Mouse (Mus musculus) heart, embryonic 10.5 days (tissue): Measurements from ENCODE around the gene Cutal. TPM values are rescaled to one million over a fixed set of nuclear protein-coding genes. Genes with fewer than 3 reads are reported as not detected.

ENCODE experiments used
- DNase-seq: peaks from one replicate; pipeline ENCODE4 v3.0.0-alpha.2; 2017; ENCODE audit warnings: low spot score
- H3K27ac ChIP-seq: fragments of 300-500 bp; sonication (generic); 2 replicates; pipeline ENCODE4 v1.5.1; 2016; ENCODE audit warnings: mild to moderate bottlenecking
- H3K27me3 ChIP-seq: fragments of 300-500 bp; sonication (generic); 2 replicates; pipeline ENCODE4 v1.6.1; 2016; ENCODE audit warnings: mild to moderate bottlenecking; ENCODE audit not compliant: poor library complexity, insufficient read depth, severe bottlenecking
- H3K36me3 ChIP-seq: fragments of 300-500 bp; sonication (generic); 2 replicates; pipeline ENCODE4 v1.6.1; 2016; ENCODE audit warnings: mild to moderate bottlenecking, moderate library complexity
- H3K4me1 ChIP-seq: fragments of 300-500 bp; sonication (generic); 2 replicates; pipeline ENCODE4 v1.6.1; 2016; ENCODE audit warnings: mild to moderate bottlenecking
- H3K4me3 ChIP-seq: fragments of 300-500 bp; sonication (generic); 2 replicates; pipeline ENCODE4 v1.5.1; 2016; ENCODE audit warnings: mild to moderate bottlenecking, moderate library complexity
- H3K9me3 ChIP-seq: fragments of 300-500 bp; sonication (generic); 2 replicates; pipeline ENCODE4 v1.6.1; 2016; ENCODE audit warnings: mild to moderate bottlenecking, moderate library complexity
- WGBS: fragments of 180-500 bp; shearing (Covaris S2); methylation state at CpG from one replicate; pipeline ENCODE4 v1.1.7; 2016; 5-methylcytosine and 5-hydroxymethylcytosine counted together
- polyA plus RNA-seq: library from polyadenylated mRNA; unstranded; fragments of >200 nt; fragmentation: Nextera tagmentation; extraction: Ambion mirVana; gene quantifications from 2 replicates; pipeline ENCODE4 v1.2.1, GENCODE M21; 2016

The Cutal gene
- polyA plus RNA-seq, 1 experiment from 2014 or later = 0.31 TPM

GRCm38 (mm10) chr2:34896821-34897460 is 22.7 kb downstream of the Cutal start:
- H3K27ac ChIP-seq = no peak overlapping the region
- no peak for DNase-seq
- H3K27me3 ChIP-seq = peaks cover 37% of the 10 kb centered on the region
- H3K4me3 ChIP-seq = no peak overlapping the region
- no peaks in the 10 kb centered on the region for H3K9me3 ChIP-seq
- 81% methylated on average over 17 of the region's 17 CpGs for WGBS
- H3K36me3 ChIP-seq = peaks cover 16% of the 10 kb centered on the region; the same call in 1 of the 2 replicates
- no peaks in the 10 kb centered on the region for H3K4me1 ChIP-seq

GRCm38 (mm10) chr2:34897820-34898219 is 23.6 kb downstream of the Cutal start:
- Histone ChIP-seq H3K4me3 (no peak overlapping the region), H3K36me3 (peaks cover 17% of the 10 kb centered on the region; the same call in 1 of the 2 replicates), H3K27ac (no peak overlapping the region), H3K27me3 (peaks cover 37% of the 10 kb centered on the region), H3K9me3 (no peaks in the 10 kb centered on the region), H3K4me1 (peaks cover 1% of the 10 kb centered on the region; the same call in 1 of the 2 replicates)
- no peak for DNase-seq
- 23% methylated on average over 10 of the region's 10 CpGs for WGBS

GRCm38 (mm10) chr2:34899682-34900081 is 25.5 kb downstream of the Cutal start:
- peaks cover 32% of the 10 kb centered on the region for H3K27me3 ChIP-seq
- WGBS = 74% methylated on average over 11 of the region's 11 CpGs
- H3K4me3 ChIP-seq = no peak overlapping the region
- DNase-seq = no peak
- H3K9me3 ChIP-seq = no peaks in the 10 kb centered on the region
- peaks cover 17% of the 10 kb centered on the region; the same call in 1 of the 2 replicates for H3K36me3 ChIP-seq
- H3K4me1 ChIP-seq = peaks cover 20% of the 10 kb centered on the region
- no peak overlapping the region for H3K27ac ChIP-seq

- H3K4me3 ChIP-seq = no peak overlapping the region
- WGBS = 72% methylated on average over 1 of the region's 1 CpGs
- peaks cover 31% of the 10 kb centered on the region for H3K27me3 ChIP-seq
- no peak overlapping the region for H3K27ac ChIP-seq
- H3K9me3 ChIP-seq = no peaks in the 10 kb centered on the region
- H3K36me3 ChIP-seq = peaks cover 17% of the 10 kb centered on the region; the same call in 1 of the 2 replicates
- peaks cover 27% of the 10 kb centered on the region for H3K4me1 ChIP-seq
- no peak for DNase-seq
Observed at GRCm38 (mm10) chr2:34900412-34900811, 26.2 kb downstream of the Cutal start.

GRCm38 (mm10) chr2:34901726-34902125 is 27.5 kb downstream of the Cutal start:
- no peak overlapping the region for H3K4me3 ChIP-seq
- 69% methylated on average over 4 of the region's 4 CpGs for WGBS
- DNase-seq = no peak
- peaks cover 34% of the 10 kb centered on the region for H3K4me1 ChIP-seq
- H3K9me3 ChIP-seq = no peaks in the 10 kb centered on the region
- peaks cover 21% of the 10 kb centered on the region for H3K27me3 ChIP-seq
- peaks cover 12% of the 10 kb centered on the region; the same call in 1 of the 2 replicates for H3K36me3 ChIP-seq
- no peak overlapping the region for H3K27ac ChIP-seq

- no peak overlapping the region for H3K4me3 ChIP-seq
- peaks cover 21% of the 10 kb centered on the region for H3K27me3 ChIP-seq
- DNase-seq = no peak
- H3K27ac ChIP-seq = no peak overlapping the region
- peaks cover 35% of the 10 kb centered on the region for H3K4me1 ChIP-seq
- H3K9me3 ChIP-seq = no peaks in the 10 kb centered on the region
- 85% methylated on average over 6 of the region's 6 CpGs for WGBS
- H3K36me3 ChIP-seq = peaks cover 12% of the 10 kb centered on the region; the same call in 1 of the 2 replicates
Observed at GRCm38 (mm10) chr2:34902731-34903130, 28.5 kb downstream of the Cutal start.

- 83% methylated on average over 7 of the region's 7 CpGs for WGBS
Observed at GRCm38 (mm10) chr2:34903191-34903590, 29.0 kb downstream of the Cutal start.

GRCm38 (mm10) chr2:34903652-34904405 is 29.6 kb downstream of the Cutal start:
- H3K4me3 ChIP-seq = no peak overlapping the region; the same call in 1 of the 2 replicates
- peaks cover 12% of the 10 kb centered on the region; the same call in 1 of the 2 replicates for H3K36me3 ChIP-seq
- no peak for DNase-seq
- H3K27me3 ChIP-seq = peaks cover 25% of the 10 kb centered on the region
- WGBS = 52% methylated on average over 4 of the region's 4 CpGs
- H3K27ac ChIP-seq = peak overlapping the region; percentile 64; the same call in 1 of the 2 replicates
- no peaks in the 10 kb centered on the region for H3K9me3 ChIP-seq
- peaks cover 35% of the 10 kb centered on the region for H3K4me1 ChIP-seq

More at GRCm38 (mm10) chr2:34903191-34903590, 29.0 kb downstream of the Cutal start:
- Histone ChIP-seq H3K27me3 (peaks cover 25% of the 10 kb centered on the region), H3K27ac (no peak overlapping the region), H3K4me3 (no peak overlapping the region), H3K4me1 (peaks cover 35% of the 10 kb centered on the region), H3K36me3 (peaks cover 12% of the 10 kb centered on the region; the same call in 1 of the 2 replicates), H3K9me3 (no peaks in the 10 kb centered on the region)
- no peak for DNase-seq

- Histone ChIP-seq H3K9me3 (no peaks in the 10 kb centered on the region), H3K27me3 (peaks cover 21% of the 10 kb centered on the region; the same call in 1 of the 2 replicates), H3K27ac (peak overlapping the region; percentile 64; the same call in 1 of the 2 replicates), H3K36me3 (0 out of 2 replicates have a peak, but pooled peaks cover 3% of the 10 kb centered on the region), H3K4me1 (peaks cover 35% of the 10 kb centered on the region), H3K4me3 (peak overlapping the region; percentile 50)
- WGBS = 1% methylated on average over 34 of the region's 34 CpGs
- DNase-seq = peak; percentile 100
Observed at GRCm38 (mm10) chr2:34904849-34905542, 30.8 kb downstream of the Cutal start.

- no peaks in the 10 kb centered on the region for H3K9me3 ChIP-seq
- 59% methylated on average over 6 of the region's 6 CpGs for WGBS
- no peak overlapping the region for H3K4me3 ChIP-seq
- no peak for DNase-seq
- H3K4me1 ChIP-seq = peaks cover 35% of the 10 kb centered on the region
- H3K27me3 ChIP-seq = peaks cover 30% of the 10 kb centered on the region
- H3K36me3 ChIP-seq = 0 out of 2 replicates have a peak, but pooled peaks cover 3% of the 10 kb centered on the region
- no peak overlapping the region; the same call in 1 of the 2 replicates for H3K27ac ChIP-seq
Observed at GRCm38 (mm10) chr2:34906426-34906825, 32.2 kb downstream of the Cutal start.

- WGBS = 53% methylated on average over 12 of the region's 12 CpGs
- H3K9me3 ChIP-seq = no peaks in the 10 kb centered on the region
- DNase-seq = peak; percentile 78
- H3K4me1 ChIP-seq = peaks cover 35% of the 10 kb centered on the region
- no peaks in the 10 kb centered on the region for H3K36me3 ChIP-seq
- H3K27me3 ChIP-seq = peaks cover 36% of the 10 kb centered on the region
- H3K4me3 ChIP-seq = no peak overlapping the region
- H3K27ac ChIP-seq = no peak overlapping the region
Observed at GRCm38 (mm10) chr2:34906861-34907604, 32.8 kb downstream of the Cutal start.

- no peaks in the 10 kb centered on the region for H3K9me3 ChIP-seq
- DNase-seq = no peak
- H3K4me3 ChIP-seq = no peak overlapping the region
- H3K27ac ChIP-seq = no peak overlapping the region
- no peaks in the 10 kb centered on the region for H3K36me3 ChIP-seq
- peaks cover 37% of the 10 kb centered on the region for H3K4me1 ChIP-seq
- WGBS = 84% methylated on average over 4 of the region's 4 CpGs
- peaks cover 57% of the 10 kb centered on the region for H3K27me3 ChIP-seq
Observed at GRCm38 (mm10) chr2:34909719-34910118, 35.5 kb downstream of the Cutal start.
